Mouse (Mus musculus) embryonic facial prominence, embryonic 13.5 days (tissue): ENCODE results near the gene Apod. TPM values are rescaled to one million over a fixed set of nuclear protein-coding genes. Genes with fewer than 3 reads are reported as not detected.

Experiments
- ATAC-seq: fragments of 200-750 bp; cut with Nextera tagmentation; 2 replicates; pipeline ENCODE4 v1.8.0; 2017; ENCODE audit warnings: low read depth; ENCODE audit not compliant: insufficient number of reproducible peaks, insufficient read depth, low FRiP score, low TSS enrichment
- H3K27ac ChIP-seq: fragments of 300-500 bp; sonication (generic); 2 replicates; pipeline ENCODE4 v1.5.1; 2015; ENCODE audit warnings: moderate library complexity, mild to moderate bottlenecking, inconsistent platforms
- H3K27me3 ChIP-seq: fragments of 300-500 bp; sonication (generic); 2 replicates; pipeline ENCODE4 v1.6.1; 2015; ENCODE audit warnings: mild to moderate bottlenecking, inconsistent platforms
- H3K36me3 ChIP-seq: fragments of 300-500 bp; sonication (generic); 2 replicates; pipeline ENCODE4 v1.6.1; 2015; ENCODE audit warnings: mild to moderate bottlenecking, inconsistent platforms
- H3K4me1 ChIP-seq: fragments of 300-500 bp; sonication (generic); 2 replicates; pipeline ENCODE4 v1.6.1; 2015; ENCODE audit warnings: inconsistent platforms
- H3K4me2 ChIP-seq: fragments of 300-500 bp; sonication (generic); 2 replicates; pipeline ENCODE4 v1.6.1; 2015; ENCODE audit warnings: moderate library complexity, mild to moderate bottlenecking, inconsistent platforms
- H3K4me3 ChIP-seq: fragments of 300-500 bp; sonication (generic); 2 replicates; pipeline ENCODE4 v1.5.1; 2015; ENCODE audit warnings: mild to moderate bottlenecking, inconsistent platforms
- H3K9ac ChIP-seq: fragments of 300-500 bp; sonication (generic); 2 replicates; pipeline ENCODE4 v1.6.1; 2015; ENCODE audit warnings: mild to moderate bottlenecking, inconsistent platforms
- H3K9me3 ChIP-seq: fragments of 300-500 bp; sonication (generic); 2 replicates; pipeline ENCODE4 v1.6.1; 2016; ENCODE audit warnings: inconsistent platforms
- WGBS: fragments of 180-500 bp; shearing (Covaris S2); methylation state at CpG from one replicate; pipeline ENCODE4 v1.1.7; 2015; ENCODE audit warnings: mixed read lengths; 5-methylcytosine and 5-hydroxymethylcytosine counted together
- polyA plus RNA-seq: library from polyadenylated mRNA; unstranded; fragments of >200 nt; fragmentation: Nextera tagmentation; extraction: Ambion mirVana; gene quantifications from 2 replicates; pipeline ENCODE4 v1.2.1, GENCODE M21; 2015

The Apod gene
- polyA plus RNA-seq, 1 experiment from 2014 or later, result 66.5 TPM

- H3K9me3 ChIP-seq, result no peaks in the 10 kb centered on the region
- ATAC-seq, result no peak
- 78% methylated on average over 6 of the region's 6 CpGs for WGBS
- H3K4me3 ChIP-seq, result no peak overlapping the region
- H3K27me3 ChIP-seq, result no peaks in the 10 kb centered on the region
- H3K27ac ChIP-seq, result no peak overlapping the region
- H3K4me1 ChIP-seq, result peaks cover 12% of the 10 kb centered on the region
- H3K36me3 ChIP-seq, result no peaks in the 10 kb centered on the region
- H3K4me2 ChIP-seq, result no peak overlapping the region
- no peak overlapping the region for H3K9ac ChIP-seq
These were observed 36.0 kb downstream of the Apod start for GRCm38 (mm10) chr16:31278581-31278980.

DNA sequence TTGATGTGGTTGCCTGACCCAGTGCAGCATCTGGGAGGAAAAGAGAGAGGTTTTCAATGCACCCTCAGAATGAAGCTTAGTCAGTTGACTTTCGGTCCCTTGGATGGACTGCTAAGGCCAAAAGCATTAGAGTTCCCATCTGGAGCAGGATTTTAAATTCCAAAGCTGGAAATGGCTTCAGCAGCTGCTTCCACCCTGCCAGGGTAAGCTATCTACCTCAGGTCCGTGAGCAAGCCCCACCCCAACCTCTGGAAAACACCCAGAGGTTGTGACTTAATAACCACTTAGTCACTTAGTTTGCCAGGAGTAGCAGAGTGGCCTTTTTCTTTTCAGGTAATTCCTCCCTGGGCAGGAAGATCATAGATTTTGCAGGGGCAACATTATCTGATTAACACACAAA lies 36.5 kb downstream of the Apod start:
- H3K27me3 ChIP-seq, result no peaks in the 10 kb centered on the region
- 63% methylated on average over 2 of the region's 2 CpGs for WGBS
- H3K4me3 ChIP-seq, result no peak overlapping the region
- peaks cover 17% of the 10 kb centered on the region for H3K4me1 ChIP-seq
- H3K9ac ChIP-seq, result no peak overlapping the region
- H3K36me3 ChIP-seq, result no peaks in the 10 kb centered on the region
- H3K9me3 ChIP-seq, result no peaks in the 10 kb centered on the region
- H3K4me2 ChIP-seq, result no peak overlapping the region
- no peak for ATAC-seq
- no peak overlapping the region for H3K27ac ChIP-seq

- Histone ChIP-seq H3K4me3 (no peak overlapping the region), H3K27me3 (no peaks in the 10 kb centered on the region), H3K9ac (no peak overlapping the region), H3K4me2 (no peak overlapping the region), H3K4me1 (peaks cover 27% of the 10 kb centered on the region), H3K36me3 (no peaks in the 10 kb centered on the region), H3K27ac (0 out of 2 replicates have a peak overlapping the region, but pooled peaks have one; percentile 4), H3K9me3 (no peaks in the 10 kb centered on the region)
- ATAC-seq, result no peak
- 81% methylated on average over 7 of the region's 7 CpGs for WGBS
These were observed 37.6 kb downstream of the Apod start for GRCm38 (mm10) chr16:31276962-31277361.

GRCm38 (mm10) chr16:31276539-31276938 lies 38.1 kb downstream of the Apod start:
- Histone ChIP-seq H3K4me1 (peaks cover 27% of the 10 kb centered on the region), H3K36me3 (peaks cover 3% of the 10 kb centered on the region; the same call in 1 of the 2 replicates), H3K9me3 (no peaks in the 10 kb centered on the region), H3K27ac (0 out of 2 replicates have a peak overlapping the region, but pooled peaks have one; percentile 4), H3K4me3 (no peak overlapping the region), H3K4me2 (no peak overlapping the region), H3K9ac (no peak overlapping the region), H3K27me3 (no peaks in the 10 kb centered on the region)
- WGBS, result 50% methylated on average over 7 of the region's 7 CpGs
- no peak for ATAC-seq

DNA sequence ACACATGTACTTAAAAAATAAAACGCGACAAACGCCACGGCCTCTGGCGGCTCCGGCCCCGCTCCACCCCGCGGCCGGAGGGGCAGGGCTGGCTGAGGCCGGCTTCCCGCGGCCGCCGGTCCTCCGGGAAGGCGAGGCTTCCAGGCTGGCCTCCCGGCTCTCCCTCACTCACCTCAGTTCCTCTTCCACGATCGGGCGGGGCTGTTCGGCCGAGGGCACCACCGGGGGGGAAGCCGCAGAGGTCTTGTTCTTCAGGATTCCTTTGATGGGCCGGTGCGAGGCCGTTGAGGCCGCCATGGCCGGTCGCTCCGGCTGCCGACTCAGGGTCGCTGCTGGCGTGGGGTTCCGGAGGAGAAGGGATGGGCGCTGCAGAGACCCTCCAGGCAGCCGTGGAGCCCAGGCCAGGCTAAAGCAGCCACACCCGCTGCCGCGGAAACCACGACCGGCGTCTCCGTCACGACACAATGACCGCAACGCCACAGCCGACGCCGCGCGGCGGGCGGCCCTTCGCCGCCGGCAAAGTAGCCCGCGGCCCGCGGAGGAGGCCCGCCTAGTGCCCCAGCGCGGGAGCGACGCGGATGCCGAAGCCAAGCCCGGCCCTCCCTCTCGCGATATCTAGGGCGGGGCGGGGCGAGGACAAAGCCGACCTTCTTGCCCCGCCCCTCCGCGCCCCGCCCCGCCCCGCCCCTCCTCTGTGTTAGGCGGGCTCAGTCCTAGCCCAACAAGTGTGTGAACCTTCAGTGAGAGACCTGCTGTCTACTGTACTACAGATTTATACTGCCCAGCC lies 39.7 kb downstream of the Apod start, which contains the start of gene Ppp1r2:
Gene Ppp1r2, minus strand, starts transcription at position 604 of the 787 bp plus-strand sequence.
- peak; percentile 94 for ATAC-seq
- Histone ChIP-seq H3K4me1 (peaks cover 32% of the 10 kb centered on the region), H3K4me2 (peak within 1 kb of the TSS; percentile 73), H3K36me3 (peaks cover 6% of the 10 kb centered on the region; the same call in 1 of the 2 replicates), H3K9ac (peak within 1 kb of the TSS; percentile 89), H3K27me3 (no peaks in the 10 kb centered on the region), H3K27ac (peak within 1 kb of the TSS; percentile 88), H3K9me3 (no peaks in the 10 kb centered on the region), H3K4me3 (peak within 1 kb of the TSS; percentile 79)
- WGBS, result under 1% methylated on average over 73 of the region's 83 CpGs

DNA sequence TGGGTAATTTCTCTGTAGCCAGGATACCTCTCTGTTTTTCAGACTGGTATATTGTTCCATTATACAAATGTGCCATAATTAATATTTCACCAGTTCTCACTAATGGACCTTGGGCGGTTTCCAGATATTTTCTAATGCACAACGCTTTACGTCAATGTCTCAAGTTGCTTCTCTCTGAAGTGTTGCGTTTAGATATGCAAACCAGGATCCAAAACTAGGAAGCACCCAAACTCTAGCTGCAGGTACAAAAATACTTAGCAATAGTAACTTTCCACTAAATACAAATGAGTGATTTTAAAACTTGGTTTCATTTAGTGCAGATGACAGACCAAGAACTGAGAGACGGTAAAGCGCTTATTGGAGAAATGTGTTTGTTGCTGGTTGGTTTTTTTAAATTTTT lies 40.5 kb downstream of the Apod start:
- peaks cover 6% of the 10 kb centered on the region; the same call in 1 of the 2 replicates for H3K36me3 ChIP-seq
- peak overlapping the region; percentile 89 for H3K9ac ChIP-seq
- H3K27ac ChIP-seq, result peak overlapping the region; percentile 88; the same call in 1 of the 2 replicates
- H3K4me1 ChIP-seq, result peaks cover 34% of the 10 kb centered on the region
- H3K4me3 ChIP-seq, result peak overlapping the region; percentile 79
- no peaks in the 10 kb centered on the region for H3K9me3 ChIP-seq
- H3K27me3 ChIP-seq, result no peaks in the 10 kb centered on the region
- ATAC-seq, result no peak
- WGBS, result 3% methylated on average over 6 of the region's 6 CpGs
- H3K4me2 ChIP-seq, result peak overlapping the region; percentile 73

DNA sequence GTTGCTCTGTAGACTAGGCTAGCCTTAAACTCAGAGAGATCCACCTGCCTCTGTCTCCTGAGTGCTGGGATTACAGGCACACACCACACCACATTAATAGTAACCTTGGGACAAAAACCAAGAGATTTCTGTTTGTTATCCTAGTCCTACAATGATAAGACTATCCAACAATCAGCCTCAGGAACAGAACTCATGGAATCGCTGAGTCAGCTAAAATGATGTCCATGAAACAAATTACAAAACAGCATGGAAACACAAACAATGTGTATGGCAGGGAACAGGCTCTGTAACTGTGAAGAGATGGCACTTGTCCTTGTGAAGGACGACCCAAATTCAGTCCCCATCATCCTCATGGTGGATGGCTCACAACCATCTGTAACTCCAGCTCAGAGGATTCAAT lies 47.9 kb downstream of the Apod start:
- H3K9me3 ChIP-seq, result no peaks in the 10 kb centered on the region
- WGBS, result 88% methylated on average over 2 of the region's 2 CpGs
- H3K27me3 ChIP-seq, result no peaks in the 10 kb centered on the region
- no peak overlapping the region for H3K4me2 ChIP-seq
- no peak for ATAC-seq
- peaks cover 21% of the 10 kb centered on the region for H3K36me3 ChIP-seq
- no peak overlapping the region for H3K9ac ChIP-seq
- H3K4me1 ChIP-seq, result peaks cover 8% of the 10 kb centered on the region; the same call in 1 of the 2 replicates
- H3K27ac ChIP-seq, result no peak overlapping the region
- H3K4me3 ChIP-seq, result no peak overlapping the region

GRCm38 (mm10) chr16:31256151-31256550 lies 58.5 kb downstream of the Apod start:
- H3K9me3 ChIP-seq, result no peaks in the 10 kb centered on the region
- no peaks in the 10 kb centered on the region for H3K27me3 ChIP-seq
- no peak overlapping the region for H3K4me3 ChIP-seq
- peaks cover 65% of the 10 kb centered on the region for H3K36me3 ChIP-seq
- no peaks in the 10 kb centered on the region for H3K4me1 ChIP-seq
- no peak overlapping the region for H3K9ac ChIP-seq
- no peak for ATAC-seq
- no peak overlapping the region for H3K27ac ChIP-seq
- no peak overlapping the region for H3K4me2 ChIP-seq
- 87% methylated on average over 2 of the region's 2 CpGs for WGBS

DNA sequence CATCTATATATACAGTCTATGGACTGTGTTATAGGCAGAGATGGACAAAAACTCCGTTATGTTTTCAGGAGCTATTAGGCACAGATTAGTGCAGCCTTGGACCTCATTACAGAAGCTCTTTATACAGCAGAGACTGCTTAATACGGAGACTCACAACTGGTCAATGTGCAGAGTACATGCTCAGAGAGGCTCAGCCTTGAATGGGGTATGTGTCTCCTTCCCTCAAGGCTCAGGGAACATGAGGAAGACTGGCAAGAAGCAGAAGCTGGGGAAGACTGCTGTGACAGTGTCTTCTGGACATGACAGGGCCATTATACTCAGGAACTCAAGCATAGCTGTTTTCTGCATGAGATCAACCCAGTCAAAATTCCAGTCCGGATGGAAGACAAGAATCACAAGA lies 58.9 kb downstream of the Apod start:
- Histone ChIP-seq H3K27me3 (no peaks in the 10 kb centered on the region), H3K9ac (no peak overlapping the region), H3K9me3 (no peaks in the 10 kb centered on the region), H3K27ac (no peak overlapping the region), H3K36me3 (peaks cover 61% of the 10 kb centered on the region), H3K4me2 (no peak overlapping the region), H3K4me3 (no peak overlapping the region), H3K4me1 (no peaks in the 10 kb centered on the region)
- ATAC-seq, result no peak
- WGBS, result 68% methylated on average over 3 of the region's 3 CpGs

DNA sequence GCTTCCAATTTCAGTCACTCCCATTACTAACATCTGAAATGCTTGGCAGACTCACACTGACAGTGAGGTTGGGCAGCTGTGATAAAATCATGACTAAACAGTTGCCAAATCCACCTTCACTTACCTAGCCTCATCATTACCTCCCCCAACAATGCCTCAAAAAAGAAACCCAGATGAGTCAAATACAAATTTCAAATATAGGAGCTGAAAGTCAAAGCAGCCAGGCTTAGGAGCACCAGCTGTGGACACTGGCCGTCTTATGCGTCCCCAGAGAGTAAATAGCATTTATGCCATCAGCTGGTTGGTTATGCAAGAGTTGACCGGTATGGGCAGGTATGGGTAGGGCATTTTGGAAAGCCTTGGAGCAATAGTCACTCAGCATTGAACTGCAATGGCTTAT lies 65.2 kb downstream of the Apod start:
- no peaks in the 10 kb centered on the region for H3K27me3 ChIP-seq
- H3K9me3 ChIP-seq, result no peaks in the 10 kb centered on the region
- H3K9ac ChIP-seq, result no peak overlapping the region
- ATAC-seq, result no peak
- H3K4me3 ChIP-seq, result no peak overlapping the region
- H3K4me1 ChIP-seq, result no peaks in the 10 kb centered on the region
- WGBS, result 89% methylated on average over 3 of the region's 3 CpGs
- H3K36me3 ChIP-seq, result peaks cover 12% of the 10 kb centered on the region
- H3K4me2 ChIP-seq, result no peak overlapping the region
- no peak overlapping the region for H3K27ac ChIP-seq

DNA sequence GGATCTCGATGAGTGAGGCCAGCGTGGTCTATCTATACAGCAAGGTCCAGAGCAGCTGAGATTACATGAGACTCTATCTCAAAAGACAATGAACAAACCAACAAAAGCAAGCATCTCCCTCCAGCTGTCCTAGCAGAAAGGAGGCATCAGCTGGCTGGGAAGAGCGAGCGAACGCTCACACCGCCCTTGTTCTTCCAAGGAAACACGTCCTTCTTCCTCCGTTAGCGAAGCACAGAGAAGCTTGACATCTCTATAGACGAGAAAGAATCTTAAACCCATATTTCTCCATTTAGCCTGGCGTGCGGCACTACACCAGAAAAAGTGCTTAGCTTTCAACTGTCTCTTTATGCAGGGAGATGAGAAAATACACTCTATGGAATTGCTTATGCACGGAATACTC lies 65.9 kb downstream of the Apod start:
- no peaks in the 10 kb centered on the region for H3K4me1 ChIP-seq
- no peak overlapping the region for H3K4me2 ChIP-seq
- WGBS, result 89% methylated on average over 13 of the region's 13 CpGs
- no peaks in the 10 kb centered on the region for H3K9me3 ChIP-seq
- H3K9ac ChIP-seq, result no peak overlapping the region
- no peak for ATAC-seq
- no peak overlapping the region for H3K27ac ChIP-seq
- no peaks in the 10 kb centered on the region for H3K27me3 ChIP-seq
- H3K4me3 ChIP-seq, result no peak overlapping the region
- peaks cover 12% of the 10 kb centered on the region for H3K36me3 ChIP-seq

DNA sequence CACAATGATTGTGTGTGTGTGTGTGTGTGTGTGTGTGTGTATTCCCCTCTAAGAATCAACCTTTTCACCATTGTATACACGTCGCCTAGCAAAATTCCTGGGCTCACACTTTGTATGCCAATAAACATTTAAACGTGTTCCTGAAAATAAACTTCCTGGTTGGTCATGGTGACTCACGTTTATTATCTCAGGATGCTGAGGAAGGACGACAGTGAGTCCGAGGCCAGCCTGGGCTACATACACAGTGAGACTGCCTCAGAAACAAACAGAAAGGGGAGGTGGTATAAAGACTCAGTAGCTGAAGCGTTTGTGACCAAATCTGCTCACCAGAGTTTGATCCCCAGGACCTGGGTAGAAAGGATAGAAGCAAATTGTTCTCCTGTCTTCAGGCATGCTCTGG lies 67.2 kb downstream of the Apod start:
- Histone ChIP-seq H3K9me3 (no peaks in the 10 kb centered on the region), H3K9ac (no peak overlapping the region), H3K4me2 (no peak overlapping the region), H3K27me3 (no peaks in the 10 kb centered on the region), H3K4me1 (no peaks in the 10 kb centered on the region), H3K4me3 (no peak overlapping the region), H3K27ac (no peak overlapping the region), H3K36me3 (peaks cover 7% of the 10 kb centered on the region; the same call in 1 of the 2 replicates)
- WGBS, result 81% methylated on average over 7 of the region's 7 CpGs
- ATAC-seq, result no peak
